Mouse (Mus musculus) heart, embryonic 14.5 days (tissue): ENCODE results near the gene Mogs. TPM values are rescaled to one million over a fixed set of nuclear protein-coding genes. Genes with fewer than 3 reads are reported as not detected.
A peak's percentile ranks its signal among the peaks of the same experiment; 100 is the strongest.

ENCODE experiments used
- ATAC-seq: fragments of 200-750 bp; cut with Nextera tagmentation; 2 replicates; pipeline ENCODE4 v1.8.0; 2017; ENCODE audit warnings: low read depth, moderate TSS enrichment; ENCODE audit not compliant: insufficient number of reproducible peaks, insufficient read depth, low FRiP score
- H3K27ac ChIP-seq, 2 experiments: fragments of 200-500 bp in 1 of 2; fragments of 300-500 bp in 1 of 2; sonication (generic) in 1 of 2; replicated peaks in 1 of 2; 2 replicates each; pipeline ENCODE4 v1.5.1; 2012 to 2014; ENCODE audit warnings: low read depth in 2 of 2, low read length in 2 of 2, control low read depth in 1 of 2, mild to moderate bottlenecking in 1 of 2, mixed read lengths in 1 of 2; ENCODE audit not compliant: control insufficient read depth in 1 of 2, insufficient read depth in 1 of 2
- H3K27me3 ChIP-seq: fragments of 300-500 bp; sonication (generic); 2 replicates; pipeline ENCODE4 v1.6.1; 2014; ENCODE audit warnings: mild to moderate bottlenecking, low read length, control low read depth; ENCODE audit not compliant: control insufficient read depth, insufficient read depth
- H3K36me3 ChIP-seq: fragments of 300-500 bp; sonication (generic); 2 replicates; pipeline ENCODE4 v1.6.1; 2014; ENCODE audit warnings: mild to moderate bottlenecking, control low read depth, low read length, mixed read lengths; ENCODE audit not compliant: control insufficient read depth, insufficient read depth
- H3K4me1 ChIP-seq, 2 experiments: fragments of 200-500 bp in 1 of 2; fragments of 300-500 bp in 1 of 2; sonication (generic) in 1 of 2; 2 replicates each; pipeline ENCODE4 v1.6.1; 2012 to 2014; ENCODE audit warnings: low read length in 2 of 2, control low read depth in 1 of 2, mixed read lengths in 1 of 2; ENCODE audit not compliant: control insufficient read depth in 2 of 2, insufficient read depth in 2 of 2
- H3K4me2 ChIP-seq: fragments of 300-500 bp; sonication (generic); 2 replicates; pipeline ENCODE4 v1.6.1; 2014; ENCODE audit warnings: mild to moderate bottlenecking, low read length
- H3K4me3 ChIP-seq, 2 experiments: fragments of 200-500 bp in 1 of 2; fragments of 300-500 bp in 1 of 2; sonication (generic) in 1 of 2; 2 replicates each; pipeline ENCODE4 v1.5.1; 2012 to 2014; ENCODE audit warnings: low read length in 2 of 2, mild to moderate bottlenecking in 2 of 2, control low read depth in 1 of 2, low read depth in 1 of 2, moderate library complexity in 1 of 2; ENCODE audit not compliant: control insufficient read depth in 1 of 2, insufficient read depth in 1 of 2
- H3K9ac ChIP-seq: fragments of 300-500 bp; sonication (generic); 2 replicates; pipeline ENCODE4 v1.6.1; 2014; ENCODE audit warnings: mild to moderate bottlenecking, low read length
- H3K9me3 ChIP-seq: fragments of 300-500 bp; sonication (generic); 2 replicates; pipeline ENCODE4 v1.6.1; 2016; ENCODE audit warnings: low read length, control low read depth; ENCODE audit not compliant: control insufficient read depth
- WGBS: fragments of 180-500 bp; shearing (Covaris S2); extraction: QIAGEN DNeasy Blood & Tissue Kit; methylation state at CpG from one replicate; pipeline ENCODE4 v1.1.7; 2014; 5-methylcytosine and 5-hydroxymethylcytosine counted together
- polyA plus RNA-seq: library from polyadenylated mRNA; unstranded; fragments of >200 nt; fragmentation: Nextera tagmentation; extraction: Ambion mirVana; gene quantifications from 2 replicates; pipeline ENCODE4 v1.2.1, GENCODE M21; 2014

The Mogs gene
- polyA plus RNA-seq, 1 experiment from 2014 or later, result 21.6 TPM

DNA sequence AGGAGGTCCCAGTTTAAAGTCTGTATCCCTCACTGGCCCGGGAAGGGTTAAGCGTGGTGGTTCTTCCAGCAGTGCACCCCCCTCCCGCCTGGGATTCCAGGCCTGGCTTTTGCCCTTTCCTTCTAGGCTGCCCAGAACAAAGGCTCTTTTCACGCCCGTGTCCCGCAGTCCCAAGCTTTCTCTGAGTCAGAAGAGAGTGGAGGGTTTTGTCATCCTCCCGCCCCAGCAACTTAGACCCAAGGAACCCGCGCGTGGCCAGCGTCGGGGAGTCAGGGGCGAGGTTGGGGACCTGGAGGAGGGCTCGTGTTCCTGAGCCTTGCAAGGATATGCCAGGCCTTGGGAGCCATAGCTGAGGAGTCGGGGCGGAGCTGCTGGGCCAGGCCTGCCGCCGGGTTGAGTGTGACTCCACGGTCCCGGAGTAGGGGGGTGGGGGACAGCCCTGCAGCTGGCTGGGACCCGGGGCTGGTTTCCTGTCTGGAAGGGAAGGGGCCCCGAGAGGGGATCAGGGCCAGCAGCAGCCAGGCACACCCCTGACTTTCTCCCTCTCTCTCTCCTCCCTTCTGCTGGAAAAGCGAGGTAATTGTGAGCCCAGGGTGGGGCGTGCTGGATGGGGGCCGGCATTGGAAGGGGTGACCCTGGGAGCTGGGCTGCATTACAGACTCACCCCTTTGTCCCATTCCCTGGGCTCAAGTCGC lies 21.7 kb downstream of the Mogs start:
- Histone ChIP-seq H3K27ac (peak overlapping the region; percentile 99 to 100), H3K9ac (peak overlapping the region; percentile 95), H3K27me3 (no peaks in the 10 kb centered on the region), H3K4me1 (peaks cover 21 to 31% of the 10 kb centered on the region in 2 experiments), H3K36me3 (no peaks in the 10 kb centered on the region; the same call in 1 of the 2 replicates), H3K4me2 (peak overlapping the region; percentile 85), H3K4me3 (peak overlapping the region; percentile 63 to 64), H3K9me3 (no peaks in the 10 kb centered on the region)
- WGBS, result under 1% methylated on average over 25 of the region's 26 CpGs
- peak; percentile 83 for ATAC-seq

DNA sequence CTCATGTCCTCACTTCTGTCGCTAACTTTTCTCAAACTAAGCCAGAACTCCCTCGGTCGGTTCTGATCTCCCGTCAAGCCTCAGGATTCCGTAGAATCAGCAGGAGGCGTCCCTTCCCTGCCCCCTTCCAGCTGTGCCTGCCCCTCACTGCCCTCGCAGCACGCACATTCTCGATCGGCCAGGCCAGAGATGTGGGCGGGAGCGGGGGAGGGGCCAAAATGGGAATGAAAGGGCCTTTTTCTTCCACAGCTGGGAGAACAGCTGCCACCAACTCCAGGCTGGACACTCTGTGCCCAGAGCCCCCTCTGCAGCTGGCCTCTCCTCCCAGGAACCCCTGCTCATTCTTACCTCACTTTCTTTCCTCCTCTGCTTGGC lies 22.3 kb downstream of the Mogs start:
- Histone ChIP-seq H3K4me2 (peak overlapping the region; percentile 85), H3K9ac (peak overlapping the region; percentile 95), H3K27ac (peak overlapping the region; percentile 99 to 100), H3K4me1 (peaks cover 26 to 35% of the 10 kb centered on the region in 2 experiments), H3K27me3 (no peaks in the 10 kb centered on the region), H3K9me3 (no peaks in the 10 kb centered on the region), H3K4me3 (peak overlapping the region; percentile 63 to 64), H3K36me3 (no peaks in the 10 kb centered on the region; the same call in 1 of the 2 replicates)
- ATAC-seq, result peak; percentile 70
- WGBS, result 0% methylated on average over 12 of the region's 12 CpGs

DNA sequence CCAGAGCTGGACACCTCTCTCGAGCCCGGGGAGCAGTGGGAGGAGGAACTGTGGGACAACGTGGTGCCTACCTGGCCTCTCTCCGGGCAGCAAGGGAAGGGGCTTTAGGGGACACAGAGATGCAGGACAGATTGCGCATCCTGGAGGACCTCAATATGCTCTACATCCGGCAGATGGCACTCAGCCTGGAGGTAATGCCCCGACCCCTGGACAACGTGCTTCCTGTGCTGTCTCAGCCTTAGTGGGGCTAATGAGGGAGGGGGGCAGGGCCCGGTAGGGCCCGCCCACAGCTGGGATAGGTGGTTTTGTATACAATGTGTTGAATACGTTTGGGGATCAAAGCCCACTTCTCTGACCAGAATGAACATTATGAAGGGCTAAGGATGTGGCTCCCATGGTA lies 22.8 kb downstream of the Mogs start:
- Histone ChIP-seq H3K27ac (peak overlapping the region; percentile 99 to 100), H3K9ac (peak overlapping the region; percentile 95), H3K4me1 (peaks cover 30 to 38% of the 10 kb centered on the region in 2 experiments), H3K4me2 (peak overlapping the region; percentile 85), H3K9me3 (no peaks in the 10 kb centered on the region), H3K4me3 (peak overlapping the region; percentile 63 to 64), H3K36me3 (no peaks in the 10 kb centered on the region; the same call in 1 of the 2 replicates), H3K27me3 (no peaks in the 10 kb centered on the region)
- ATAC-seq, result peak; percentile 32; the same call in 1 of the 2 replicates
- 0% methylated on average over 11 of the region's 11 CpGs for WGBS

DNA sequence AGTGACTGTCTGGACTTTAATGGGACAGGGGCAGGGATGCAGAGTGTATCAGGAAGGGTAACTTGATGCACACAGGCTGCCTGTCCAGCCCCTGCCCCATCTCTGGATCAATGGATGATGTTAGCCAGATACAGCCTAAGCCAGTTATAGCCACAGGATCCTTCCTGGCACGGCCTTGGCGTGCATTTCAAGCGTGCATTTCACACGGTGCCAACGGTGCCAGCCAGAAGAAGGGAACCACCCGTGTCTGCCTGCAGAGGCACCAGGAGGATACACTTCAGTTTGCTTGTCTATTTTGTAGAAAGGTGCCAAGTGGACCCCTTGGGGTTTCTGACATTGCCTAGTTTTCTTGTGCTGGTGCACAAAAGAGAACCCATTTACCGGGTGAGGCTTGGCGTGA lies 24.7 kb downstream of the Mogs start:
- Histone ChIP-seq H3K36me3 (no peaks in the 10 kb centered on the region; the same call in 1 of the 2 replicates), H3K4me2 (no peak overlapping the region), H3K27ac (no peak overlapping the region), H3K4me3 (no peak overlapping the region), H3K27me3 (no peaks in the 10 kb centered on the region), H3K9me3 (no peaks in the 10 kb centered on the region), H3K4me1 (peaks cover 30 to 38% of the 10 kb centered on the region in 2 experiments), H3K9ac (no peak overlapping the region)
- ATAC-seq, result no peak
- WGBS, result 91% methylated on average over 8 of the region's 8 CpGs

DNA sequence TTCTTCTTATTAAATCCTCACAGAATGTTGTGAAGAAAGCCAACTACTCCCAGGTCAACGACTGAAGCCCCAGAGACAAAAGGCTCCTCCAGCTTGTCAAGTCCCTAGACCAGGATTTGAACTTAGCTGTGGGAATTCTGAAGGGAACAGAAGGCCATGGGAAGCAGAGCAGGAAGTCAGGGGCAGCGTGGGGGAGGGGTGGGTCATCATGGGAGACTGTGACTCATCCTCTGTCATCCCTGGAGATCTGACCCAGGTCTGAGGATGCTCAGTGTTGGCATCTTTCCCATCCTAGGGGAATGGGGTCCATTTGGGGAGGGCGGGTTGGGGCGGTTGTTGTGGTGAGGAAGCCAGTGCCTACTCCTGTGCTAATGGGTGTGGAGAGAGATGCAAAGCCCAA lies 26.3 kb downstream of the Mogs start:
- ATAC-seq, result no peak
- 32% methylated on average over 4 of the region's 4 CpGs for WGBS
- peak overlapping the region; percentile 79 for H3K9ac ChIP-seq
- peak overlapping the region; percentile 82 for H3K4me2 ChIP-seq
- H3K27ac ChIP-seq, result peak overlapping the region; percentile 44 to 46
- peaks cover 19 to 28% of the 10 kb centered on the region in 2 experiments for H3K4me1 ChIP-seq
- H3K36me3 ChIP-seq, result peaks cover 6% of the 10 kb centered on the region
- no peaks in the 10 kb centered on the region for H3K27me3 ChIP-seq
- peak overlapping the region; percentile 39 to 49 for H3K4me3 ChIP-seq
- H3K9me3 ChIP-seq, result no peaks in the 10 kb centered on the region

DNA sequence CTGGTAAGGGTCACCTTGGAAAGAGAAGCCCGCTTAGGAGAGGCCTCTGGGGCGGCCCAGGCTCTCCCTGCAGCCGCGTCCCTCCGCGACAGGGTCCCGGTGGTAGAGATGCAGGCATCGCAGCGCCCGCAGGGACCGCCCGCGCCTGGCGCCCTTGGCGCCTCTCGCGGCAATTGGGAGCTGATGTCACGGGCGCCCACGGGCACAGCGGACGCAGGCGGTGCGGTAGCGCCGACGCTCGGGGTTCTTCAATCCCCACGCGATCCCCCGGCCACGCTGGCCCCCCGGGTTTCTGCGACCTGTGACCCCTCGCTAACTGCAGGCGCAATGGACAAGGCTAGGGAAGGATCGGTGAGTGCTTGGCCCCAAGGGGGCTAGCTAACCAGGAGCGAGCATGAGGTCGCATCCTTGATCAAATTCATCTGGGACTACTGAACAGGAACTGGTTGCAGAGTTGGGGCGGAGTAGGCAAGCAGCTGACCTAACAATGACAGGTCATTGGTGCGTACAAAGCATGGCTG lies 27.0 kb downstream of the Mogs start:
- H3K9ac ChIP-seq, result peak overlapping the region; percentile 79
- peak overlapping the region; percentile 82 for H3K4me2 ChIP-seq
- H3K36me3 ChIP-seq, result peaks cover 13% of the 10 kb centered on the region
- WGBS, result 3% methylated on average over 41 of the region's 41 CpGs
- H3K9me3 ChIP-seq, result no peaks in the 10 kb centered on the region
- peaks cover 18 to 28% of the 10 kb centered on the region in 2 experiments for H3K4me1 ChIP-seq
- H3K4me3 ChIP-seq, result peak overlapping the region; percentile 39 to 49
- ATAC-seq, result no peak
- H3K27ac ChIP-seq, result peak overlapping the region; percentile 44 to 46
- no peaks in the 10 kb centered on the region for H3K27me3 ChIP-seq

DNA sequence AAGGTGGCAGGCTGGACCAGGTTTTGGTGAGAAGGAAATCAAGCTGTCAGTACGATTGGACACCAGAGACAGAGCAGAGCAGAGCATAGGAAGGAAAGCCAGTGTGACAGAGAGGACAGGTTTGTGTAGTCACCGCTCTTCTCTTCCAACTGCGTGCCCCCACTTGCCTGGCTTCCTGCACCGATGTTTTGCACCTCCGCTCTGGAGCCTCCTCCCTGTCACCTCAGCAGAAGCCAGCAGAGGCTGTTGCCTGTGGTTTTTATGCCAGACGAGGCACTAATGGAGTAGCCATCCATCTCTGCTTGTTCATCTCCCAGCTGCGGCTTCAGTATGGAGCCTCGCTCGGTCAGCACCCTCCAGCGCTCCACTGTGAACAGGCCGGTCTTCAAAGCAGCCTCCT lies 27.6 kb downstream of the Mogs start:
- no peak for ATAC-seq

More for the DNA sequence above, 27.6 kb downstream of the Mogs start:
- no peaks in the 10 kb centered on the region for H3K9me3 ChIP-seq
- H3K27me3 ChIP-seq, result no peaks in the 10 kb centered on the region
- peaks cover 19% of the 10 kb centered on the region for H3K36me3 ChIP-seq
- H3K4me3 ChIP-seq, result peak overlapping the region in 1 of 2 experiments; percentile 39; a peak in 1 of 4 replicates
- WGBS, result 41% methylated on average over 11 of the region's 11 CpGs
- peaks cover 18 to 26% of the 10 kb centered on the region in 2 experiments for H3K4me1 ChIP-seq
- H3K4me2 ChIP-seq, result peak overlapping the region; percentile 82
- peak overlapping the region; percentile 79 for H3K9ac ChIP-seq
- no peak overlapping the region for H3K27ac ChIP-seq
